Mouse (Mus musculus) stomach, postnatal 0 days (tissue): Measurements from ENCODE around the gene Tmem159.

Experiments
- CTCF ChIP-seq: IDR thresholded peaks from 2 replicates; pipeline ENCODE4 v1.5.1; 2016; ENCODE audit warnings: antibody characterized with exemption, low read depth, mild to moderate bottlenecking, moderate library complexity
- EP300 ChIP-seq: optimal IDR thresholded peaks from 2 replicates; pipeline ENCODE3; 2016; ENCODE audit warnings: antibody characterized with exemption

GRCm38 (mm10) chr7:120109676-120110075 lies 7.5 kb downstream of the Tmem159 start:
- no peak for TF ChIP-seq CTCF
- no peak for TF ChIP-seq EP300
